Mouse (Mus musculus): ENCODE measurements at regions not wholly inside any gene's neighbourhood (a gene's known extent, or its start where the extent isn't known, plus 50 kb on each side); places are given as distances from the start of the nearest gene placed in this dataset.

GRCm38 (mm10) chr1:95747287-95747686 lies 79.9 kb upstream of the St8sia4 start:
- no peak overlapping the region for H3K9ac ChIP-seq (ENCODE audit: insufficient read depth, low read depth, low read length, poor library complexity, severe bottlenecking)
- no peaks in the 10 kb centered on the region for H3K36me3 ChIP-seq (ENCODE audit: control insufficient read depth, insufficient read depth, low read length, poor library complexity, severe bottlenecking)
- H3K27ac ChIP-seq (ENCODE audit: insufficient read depth, low read depth, low read length, poor library complexity, severe bottlenecking) = no peak overlapping the region
- H3K4me1 ChIP-seq (ENCODE audit: control insufficient read depth in 2 of 2, insufficient read depth in 2 of 2, low read length in 2 of 2, poor library complexity in 1 of 2) = no peaks in the 10 kb centered on the region
- H3K9me3 ChIP-seq (ENCODE audit: control insufficient read depth, insufficient read depth, low read depth, low read length) = no peaks in the 10 kb centered on the region
- no peak overlapping the region for H3K4me3 ChIP-seq (ENCODE audit: insufficient read depth in 1 of 2, low read depth in 1 of 2, low read length in 2 of 2, poor library complexity in 1 of 2, severe bottlenecking in 1 of 2)
- TF ChIP-seq ZC3H11A (IDR thresholded peaks at IDR 0.05; ENCODE audit: borderline replicate concordance, low read depth, low read length) (no peak), CHD2 (IDR thresholded peaks at IDR 0.05; ENCODE audit: low read depth, low read length) (no peak), HCFC1 (IDR thresholded peaks at IDR 0.05; ENCODE audit: borderline replicate concordance, insufficient read depth, low read length) (no peak), MAFK (IDR thresholded peaks at IDR 0.05; ENCODE audit: insufficient read depth, low read depth, low read length) (no peak), ZNF384 (IDR thresholded peaks at IDR 0.05; ENCODE audit: low read depth, low read length) (no peak)
- DNase-seq (ENCODE audit: low read depth, low spot score) = no peak
- in situ Hi-C loops (cut with MboI; ENCODE audit: low sequenced_read_pairs in 2 of 2, unreplicated experiment in 2 of 2) = no loop called here

GRCm38 (mm10) chr1:95744446-95744845 lies 77.1 kb upstream of the St8sia4 start:
- no peaks in the 10 kb centered on the region for H3K9me3 ChIP-seq (ENCODE audit: control insufficient read depth, insufficient read depth, low read depth, low read length)
- no peaks in the 10 kb centered on the region for H3K36me3 ChIP-seq (ENCODE audit: control insufficient read depth, insufficient read depth, low read length, poor library complexity, severe bottlenecking)
- in situ Hi-C loops (cut with MboI; ENCODE audit: low sequenced_read_pairs in 2 of 2, unreplicated experiment in 2 of 2) = no loop called here
- no peak overlapping the region for H3K4me3 ChIP-seq (ENCODE audit: insufficient read depth in 1 of 2, low read depth in 1 of 2, low read length in 2 of 2, poor library complexity in 1 of 2, severe bottlenecking in 1 of 2)
- no peak for DNase-seq (ENCODE audit: low read depth, low spot score)
- TF ChIP-seq ZNF384 (IDR thresholded peaks at IDR 0.05; ENCODE audit: low read depth, low read length) (no peak), CHD2 (IDR thresholded peaks at IDR 0.05; ENCODE audit: low read depth, low read length) (no peak), ZC3H11A (IDR thresholded peaks at IDR 0.05; ENCODE audit: borderline replicate concordance, low read depth, low read length) (no peak), HCFC1 (IDR thresholded peaks at IDR 0.05; ENCODE audit: borderline replicate concordance, insufficient read depth, low read length) (no peak), MAFK (IDR thresholded peaks at IDR 0.05; ENCODE audit: insufficient read depth, low read depth, low read length) (no peak)
- H3K9ac ChIP-seq (ENCODE audit: insufficient read depth, low read depth, low read length, poor library complexity, severe bottlenecking) = no peak overlapping the region
- H3K27ac ChIP-seq (ENCODE audit: insufficient read depth, low read depth, low read length, poor library complexity, severe bottlenecking) = no peak overlapping the region
- H3K4me1 ChIP-seq (ENCODE audit: control insufficient read depth in 2 of 2, insufficient read depth in 2 of 2, low read length in 2 of 2, poor library complexity in 1 of 2) = no peaks in the 10 kb centered on the region

GRCm38 (mm10) chr1:95743334-95743733 lies 76.0 kb upstream of the St8sia4 start:
- in situ Hi-C loops (cut with MboI; ENCODE audit: low sequenced_read_pairs in 2 of 2, unreplicated experiment in 2 of 2) = no loop called here
- TF ChIP-seq MAFK (IDR thresholded peaks at IDR 0.05; ENCODE audit: insufficient read depth, low read depth, low read length) (no peak), HCFC1 (IDR thresholded peaks at IDR 0.05; ENCODE audit: borderline replicate concordance, insufficient read depth, low read length) (no peak), ZNF384 (IDR thresholded peaks at IDR 0.05; ENCODE audit: low read depth, low read length) (no peak), CHD2 (IDR thresholded peaks at IDR 0.05; ENCODE audit: low read depth, low read length) (no peak), ZC3H11A (IDR thresholded peaks at IDR 0.05; ENCODE audit: borderline replicate concordance, low read depth, low read length) (no peak)
- no peak for DNase-seq (ENCODE audit: low read depth, low spot score)
- H3K36me3 ChIP-seq (ENCODE audit: control insufficient read depth, insufficient read depth, low read length, poor library complexity, severe bottlenecking) = no peaks in the 10 kb centered on the region
- no peaks in the 10 kb centered on the region for H3K9me3 ChIP-seq (ENCODE audit: control insufficient read depth, insufficient read depth, low read depth, low read length)
- H3K4me1 ChIP-seq (ENCODE audit: control insufficient read depth in 2 of 2, insufficient read depth in 2 of 2, low read length in 2 of 2, poor library complexity in 1 of 2) = no peaks in the 10 kb centered on the region
- H3K27ac ChIP-seq (ENCODE audit: insufficient read depth, low read depth, low read length, poor library complexity, severe bottlenecking) = no peak overlapping the region
- no peak overlapping the region for H3K4me3 ChIP-seq (ENCODE audit: insufficient read depth in 1 of 2, low read depth in 1 of 2, low read length in 2 of 2, poor library complexity in 1 of 2, severe bottlenecking in 1 of 2)
- no peak overlapping the region for H3K9ac ChIP-seq (ENCODE audit: insufficient read depth, low read depth, low read length, poor library complexity, severe bottlenecking)

DNA sequence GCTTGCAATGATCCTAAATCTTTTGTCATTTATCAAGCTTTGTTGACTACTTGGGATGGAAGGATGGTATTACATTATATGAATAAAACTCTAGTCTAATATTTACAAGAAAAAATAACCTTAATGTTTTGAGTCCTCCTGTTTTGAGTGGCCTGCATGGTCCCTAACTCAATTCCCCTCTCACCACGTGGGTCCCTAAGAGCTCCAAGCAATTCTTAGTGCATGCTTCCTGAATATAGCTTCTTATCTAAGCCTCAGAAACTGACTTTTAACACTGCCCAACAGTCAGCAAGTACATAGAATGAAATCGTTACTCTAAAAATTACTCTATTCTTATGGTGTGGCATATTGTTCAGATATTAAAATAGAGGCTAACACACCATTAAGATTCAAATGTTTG lies 52.1 kb upstream of the St8sia4 start:
- TF ChIP-seq ZC3H11A (IDR thresholded peaks at IDR 0.05; ENCODE audit: borderline replicate concordance, low read depth, low read length) = no peak
- in situ Hi-C loops (cut with MboI; ENCODE audit: low sequenced_read_pairs in 2 of 2, unreplicated experiment in 2 of 2) = no loop called here

DNA sequence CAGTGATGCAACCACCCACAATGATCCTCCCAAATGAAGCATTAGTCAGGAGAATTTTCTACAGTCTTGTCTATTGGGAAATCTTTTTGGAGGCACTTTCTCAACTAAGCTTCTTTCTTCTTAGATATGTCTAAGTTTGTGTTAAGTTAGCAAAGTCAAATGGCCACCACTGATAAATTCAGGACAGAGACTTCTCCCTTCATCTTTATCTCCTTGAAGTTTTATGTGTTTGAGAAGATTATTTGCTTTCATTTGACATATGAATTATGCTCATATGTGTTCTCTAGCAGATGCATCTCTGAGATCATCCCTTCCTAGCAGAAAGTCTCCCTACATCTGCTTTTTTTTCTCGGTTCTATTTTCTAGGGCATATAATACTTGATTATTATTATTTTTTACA lies 51.4 kb upstream of the St8sia4 start:
- TF ChIP-seq ZNF384 (IDR thresholded peaks at IDR 0.05; ENCODE audit: low read depth, low read length) (no peak), CHD2 (IDR thresholded peaks at IDR 0.05; ENCODE audit: low read depth, low read length) (no peak), HCFC1 (IDR thresholded peaks at IDR 0.05; ENCODE audit: borderline replicate concordance, insufficient read depth, low read length) (no peak), MAFK (IDR thresholded peaks at IDR 0.05; ENCODE audit: insufficient read depth, low read depth, low read length) (no peak), ZC3H11A (IDR thresholded peaks at IDR 0.05; ENCODE audit: borderline replicate concordance, low read depth, low read length) (no peak)
- Histone ChIP-seq H3K27ac (ENCODE audit: insufficient read depth, low read depth, low read length, poor library complexity, severe bottlenecking) (no peak overlapping the region), H3K4me1 (ENCODE audit: control insufficient read depth in 2 of 2, insufficient read depth in 2 of 2, low read length in 2 of 2, poor library complexity in 1 of 2) (no peaks in the 10 kb centered on the region), H3K4me3 (ENCODE audit: insufficient read depth in 1 of 2, low read depth in 1 of 2, low read length in 2 of 2, poor library complexity in 1 of 2, severe bottlenecking in 1 of 2) (no peak overlapping the region), H3K9me3 (ENCODE audit: control insufficient read depth, insufficient read depth, low read depth, low read length) (no peaks in the 10 kb centered on the region), H3K9ac (ENCODE audit: insufficient read depth, low read depth, low read length, poor library complexity, severe bottlenecking) (no peak overlapping the region), H3K36me3 (ENCODE audit: control insufficient read depth, insufficient read depth, low read length, poor library complexity, severe bottlenecking) (no peaks in the 10 kb centered on the region)
- in situ Hi-C loops (cut with MboI; ENCODE audit: low sequenced_read_pairs in 2 of 2, unreplicated experiment in 2 of 2) = no loop called here
- no peak for DNase-seq (ENCODE audit: low read depth, low spot score)

More for the DNA sequence above, 52.1 kb upstream of the St8sia4 start:
- Histone ChIP-seq H3K4me3 (ENCODE audit: insufficient read depth in 1 of 2, low read depth in 1 of 2, low read length in 2 of 2, poor library complexity in 1 of 2, severe bottlenecking in 1 of 2) (no peak overlapping the region), H3K27ac (ENCODE audit: insufficient read depth, low read depth, low read length, poor library complexity, severe bottlenecking) (no peak overlapping the region), H3K4me1 (ENCODE audit: control insufficient read depth in 2 of 2, insufficient read depth in 2 of 2, low read length in 2 of 2, poor library complexity in 1 of 2) (no peaks in the 10 kb centered on the region), H3K36me3 (ENCODE audit: control insufficient read depth, insufficient read depth, low read length, poor library complexity, severe bottlenecking) (no peaks in the 10 kb centered on the region), H3K9me3 (ENCODE audit: control insufficient read depth, insufficient read depth, low read depth, low read length) (no peaks in the 10 kb centered on the region), H3K9ac (ENCODE audit: insufficient read depth, low read depth, low read length, poor library complexity, severe bottlenecking) (no peak overlapping the region)
- no peak for DNase-seq (ENCODE audit: low read depth, low spot score)

Data from ES-E14 (cell line).